Mouse (Mus musculus) E14TG2a.4 (cell line): ENCODE results near the gene 1700008O03Rik.
A peak's percentile ranks its signal among the peaks of the same experiment; 100 is the strongest.

Experiments
- H3K27me3 ChIP-seq: 2 replicates; pipeline ENCODE4 v1.6.1; 2014; ENCODE audit warnings: low read length, control low read depth; ENCODE audit not compliant: insufficient read depth
- H3K36me3 ChIP-seq: 2 replicates; pipeline ENCODE4 v1.6.1; 2014; ENCODE audit warnings: low read length, control low read depth; ENCODE audit not compliant: insufficient read depth
- H3K4me1 ChIP-seq: replicated peaks from 2 replicates; pipeline ENCODE4 v1.6.1; 2014; ENCODE audit warnings: low read depth, low read length, control low read depth
- H3K4me3 ChIP-seq: replicated peaks from 2 replicates; pipeline ENCODE4 v1.5.1; 2014; ENCODE audit warnings: mild to moderate bottlenecking, low read length
- H3K9me3 ChIP-seq: 2 replicates; pipeline ENCODE4 v1.6.1; 2014; ENCODE audit warnings: low read length, control low read depth
- CTCF ChIP-seq: conservative IDR thresholded peaks from 2 replicates; pipeline ENCODE4 v1.5.1; 2014; ENCODE audit warnings: low read length
- NANOG ChIP-seq: IDR thresholded peaks from 2 replicates; pipeline ENCODE4 v1.6.1; 2014; ENCODE audit warnings: borderline replicate concordance, low read length, mixed read lengths
- POU5F1 ChIP-seq: IDR thresholded peaks from 2 replicates; pipeline ENCODE4 v1.6.1; 2014; ENCODE audit warnings: low read length, borderline replicate concordance

1700008O03Rik gene

DNA sequence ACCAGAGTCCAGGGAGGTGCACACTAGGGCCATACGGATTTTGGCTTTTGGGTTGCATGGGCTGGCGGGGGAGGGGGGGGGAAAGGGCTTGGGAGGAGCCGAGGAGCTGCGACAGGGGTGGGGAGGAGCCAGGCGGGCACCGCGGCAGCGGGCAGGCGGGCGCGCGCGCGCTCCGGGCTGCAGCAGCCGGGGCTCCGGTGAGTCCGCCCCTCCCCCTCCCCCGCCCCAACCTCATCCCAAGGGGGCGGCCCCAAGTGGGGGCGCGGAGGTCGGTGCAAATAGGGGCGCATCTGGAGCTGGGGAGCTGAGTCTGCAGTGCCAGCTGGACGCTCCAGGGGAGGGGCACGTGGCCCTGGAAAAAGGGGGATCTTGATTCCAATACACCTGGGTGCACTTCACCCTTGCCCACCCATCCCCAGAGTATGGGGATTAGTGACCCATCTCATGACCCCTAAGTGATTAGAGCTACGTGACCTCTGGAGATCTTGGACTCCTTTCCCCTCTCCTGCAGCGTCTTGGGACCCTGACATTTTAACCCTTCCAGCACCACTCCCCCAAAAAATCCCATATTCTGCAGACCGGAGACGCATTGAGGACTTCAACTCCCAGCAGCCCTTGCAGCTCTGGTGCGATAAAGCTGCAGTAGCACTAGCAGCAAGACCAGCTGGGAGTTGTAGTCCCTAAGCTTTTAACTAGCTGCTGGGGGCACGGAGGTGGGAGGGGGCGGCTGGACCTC, 1.5 kb downstream of the 1700008O03Rik start, which contains the start of gene Syt3:
Gene Syt3 (plus strand): TSS at position 123 of the 736 bp plus-strand sequence.
- TF ChIP-seq CTCF (no peak), POU5F1 (no peak), NANOG (no peak)
- peaks cover 25% of the 10 kb centered on the region for H3K27me3 ChIP-seq
- H3K36me3 ChIP-seq, result peaks cover 11% of the 10 kb centered on the region; the same call in 1 of the 2 replicates
- peaks cover 35% of the 10 kb centered on the region for H3K4me1 ChIP-seq
- no peaks in the 10 kb centered on the region for H3K9me3 ChIP-seq
- H3K4me3 ChIP-seq, result peak within 1 kb of the TSS; percentile 81

DNA sequence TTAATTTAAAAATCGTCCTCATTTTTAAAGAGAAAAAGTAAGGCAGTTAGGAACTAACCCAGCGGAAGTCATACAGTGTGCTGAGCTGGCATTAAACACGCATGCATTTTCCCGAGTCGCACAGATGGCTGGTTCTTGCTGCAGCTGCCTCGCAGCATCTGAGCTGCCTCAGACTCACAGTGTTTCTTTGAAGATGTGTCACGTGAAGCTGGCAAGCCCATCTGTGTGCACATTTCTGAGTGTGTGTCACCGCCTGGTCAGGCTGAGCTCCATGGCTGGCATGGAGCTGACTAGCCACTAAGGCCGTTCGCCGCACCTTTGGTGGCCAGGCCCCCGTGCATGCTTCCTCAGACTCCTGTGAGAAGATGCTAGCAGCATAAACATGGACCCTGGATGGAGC, 3.1 kb downstream of the 1700008O03Rik start:
- no peak overlapping the region; the same call in 1 of the 2 replicates for H3K4me3 ChIP-seq
- no peak for TF ChIP-seq NANOG
- TF ChIP-seq POU5F1, result no peak
- no peak for TF ChIP-seq CTCF
- peaks cover 11% of the 10 kb centered on the region; the same call in 1 of the 2 replicates for H3K36me3 ChIP-seq
- H3K27me3 ChIP-seq, result peaks cover 18% of the 10 kb centered on the region
- H3K4me1 ChIP-seq, result peaks cover 43% of the 10 kb centered on the region
- H3K9me3 ChIP-seq, result no peaks in the 10 kb centered on the region

DNA sequence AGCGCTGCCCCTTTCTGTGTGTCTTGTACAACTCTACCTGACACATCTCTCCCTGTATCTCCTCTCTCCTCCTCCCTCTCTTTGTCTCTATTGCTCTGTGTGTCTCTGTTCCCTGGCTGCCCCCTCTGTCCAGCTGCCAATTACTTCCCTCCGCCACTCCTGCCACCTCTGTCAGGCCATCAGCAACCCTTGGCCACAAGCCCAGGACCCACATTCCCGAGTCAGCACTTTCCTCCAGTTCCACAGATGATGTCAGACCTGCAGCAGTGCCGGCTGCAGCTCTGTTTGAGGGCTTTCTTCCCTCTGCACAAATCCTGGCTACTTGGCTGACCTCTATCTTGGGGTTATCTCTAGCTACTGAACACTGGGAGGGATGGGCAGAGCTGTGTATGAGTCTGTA, 7.3 kb downstream of the 1700008O03Rik start:
- Histone ChIP-seq H3K36me3 (peaks cover 11% of the 10 kb centered on the region; the same call in 1 of the 2 replicates), H3K4me3 (no peak overlapping the region), H3K4me1 (peaks cover 57% of the 10 kb centered on the region), H3K27me3 (no peaks in the 10 kb centered on the region), H3K9me3 (no peaks in the 10 kb centered on the region)
- TF ChIP-seq POU5F1 (no peak), CTCF (no peak)

DNA sequence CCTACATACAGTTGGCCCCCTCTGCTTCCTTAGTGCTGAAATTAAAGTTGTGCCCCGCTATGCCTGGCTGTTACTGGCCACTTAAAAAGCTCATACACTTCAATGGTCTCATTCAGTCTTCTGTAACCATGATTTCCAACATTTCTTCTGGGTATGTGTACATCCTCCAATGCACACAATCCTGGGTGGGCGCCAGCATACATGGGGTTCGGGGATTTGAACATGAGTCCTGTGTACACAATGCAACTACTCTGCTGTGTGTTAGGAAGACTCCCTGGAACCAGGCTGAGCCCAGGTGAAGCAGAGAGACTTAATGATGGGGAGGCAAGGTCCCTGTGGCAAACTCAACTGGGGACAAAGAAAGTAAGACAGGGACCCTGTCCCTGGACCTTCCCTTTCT, 9.8 kb downstream of the 1700008O03Rik start:
- no peak for TF ChIP-seq POU5F1
- TF ChIP-seq NANOG, result no peak
- TF ChIP-seq CTCF, result no peak

DNA sequence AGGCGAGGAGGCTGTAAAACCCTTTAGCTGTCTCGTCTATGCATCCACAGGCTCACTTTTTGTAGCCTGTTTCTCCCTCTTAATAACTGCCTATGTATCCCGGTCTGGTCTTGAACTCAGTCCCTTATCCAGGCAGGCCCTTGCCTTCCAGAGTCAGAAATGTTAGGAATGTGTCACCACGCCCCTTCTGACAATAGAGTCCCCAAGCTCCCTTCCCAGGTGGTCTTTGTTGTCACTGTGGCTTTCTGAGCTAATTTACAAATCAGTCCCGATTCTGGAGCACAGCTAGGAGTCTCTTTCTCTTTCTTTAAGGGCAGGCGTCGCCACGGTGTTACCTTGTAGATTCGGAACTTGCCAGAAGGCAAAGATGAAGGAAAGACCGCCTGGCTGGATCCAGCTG, 10.4 kb downstream of the 1700008O03Rik start:
- Histone ChIP-seq H3K27me3 (no peaks in the 10 kb centered on the region), H3K9me3 (no peaks in the 10 kb centered on the region), H3K4me1 (peaks cover 62% of the 10 kb centered on the region), H3K36me3 (peaks cover 7% of the 10 kb centered on the region; the same call in 1 of the 2 replicates), H3K4me3 (peak overlapping the region; percentile 88)
- TF ChIP-seq POU5F1 (no peak), CTCF (no peak), NANOG (peak; percentile 64; the same call in 1 of the 2 replicates)

More for the DNA sequence above, 9.8 kb downstream of the 1700008O03Rik start:
- peaks cover 11% of the 10 kb centered on the region; the same call in 1 of the 2 replicates for H3K36me3 ChIP-seq
- peaks cover 62% of the 10 kb centered on the region for H3K4me1 ChIP-seq
- no peaks in the 10 kb centered on the region for H3K9me3 ChIP-seq
- peak overlapping the region; percentile 88; the same call in 1 of the 2 replicates for H3K4me3 ChIP-seq
- no peaks in the 10 kb centered on the region for H3K27me3 ChIP-seq

DNA sequence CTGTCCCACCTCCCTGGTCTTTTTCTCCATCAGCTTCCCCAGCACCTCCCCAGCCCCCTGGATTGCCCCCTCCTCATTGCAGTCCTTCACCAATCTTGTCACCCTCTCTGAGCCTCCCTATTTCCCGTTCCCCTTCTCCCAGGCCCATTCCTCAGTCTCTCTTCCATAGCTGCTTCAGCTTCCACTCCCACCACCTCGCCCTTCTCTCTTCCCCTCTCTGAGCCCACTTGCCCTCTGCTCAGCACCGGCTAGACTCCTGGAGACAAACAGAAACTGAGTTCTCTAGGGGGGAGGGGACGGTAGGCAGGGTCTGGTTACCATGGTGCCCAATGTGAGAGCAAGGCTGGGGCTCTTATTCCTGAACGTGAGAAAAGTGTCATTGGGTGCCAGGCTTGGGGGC, 10.9 kb downstream of the 1700008O03Rik start:
- no peaks in the 10 kb centered on the region for H3K9me3 ChIP-seq
- peaks cover 61% of the 10 kb centered on the region for H3K4me1 ChIP-seq
- no peaks in the 10 kb centered on the region for H3K27me3 ChIP-seq
- H3K4me3 ChIP-seq, result peak overlapping the region; percentile 88
- TF ChIP-seq CTCF (no peak), NANOG (no peak), POU5F1 (no peak)
- H3K36me3 ChIP-seq, result peaks cover 7% of the 10 kb centered on the region; the same call in 1 of the 2 replicates

DNA sequence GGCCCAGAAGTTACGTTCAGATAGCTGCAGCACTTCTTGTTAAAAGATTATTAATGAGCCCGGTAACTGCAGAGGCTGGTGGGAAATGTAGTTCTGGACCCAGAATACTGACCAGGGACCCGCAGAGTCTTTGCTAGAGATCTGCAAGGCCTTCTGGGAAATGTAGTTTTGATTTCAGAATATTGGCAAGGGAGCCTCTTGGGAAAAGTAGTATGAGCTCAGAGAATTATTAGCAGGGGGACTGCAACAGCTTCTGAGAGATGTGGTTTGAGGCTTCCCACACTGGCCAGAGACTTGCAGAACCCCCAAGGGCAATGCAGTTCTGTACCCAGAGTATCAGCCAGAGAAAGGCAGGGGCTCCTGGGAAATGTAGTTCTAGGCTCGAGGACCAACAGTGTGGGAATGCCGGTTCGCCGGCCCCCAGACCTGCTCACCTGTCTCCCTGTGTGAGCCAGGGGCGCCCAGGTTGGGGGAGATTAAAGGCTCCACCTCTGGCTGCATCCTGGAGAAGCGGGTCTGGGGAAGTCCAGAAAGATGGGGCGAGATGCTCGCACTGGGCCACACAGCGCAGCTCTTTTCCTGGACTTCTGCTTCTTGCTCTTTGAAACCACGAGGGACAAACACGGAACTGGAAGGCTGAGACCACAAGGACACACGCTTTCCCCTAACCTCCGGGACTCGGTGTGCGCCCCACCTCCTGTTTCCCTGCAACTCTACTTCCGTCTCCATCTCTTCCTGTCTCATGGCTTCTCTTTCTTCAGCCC, 11.5 kb downstream of the 1700008O03Rik start:
- 0 out of 2 replicates have a peak, but pooled peaks have one; percentile 3 for TF ChIP-seq NANOG
- TF ChIP-seq CTCF, result no peak
- TF ChIP-seq POU5F1, result no peak

DNA sequence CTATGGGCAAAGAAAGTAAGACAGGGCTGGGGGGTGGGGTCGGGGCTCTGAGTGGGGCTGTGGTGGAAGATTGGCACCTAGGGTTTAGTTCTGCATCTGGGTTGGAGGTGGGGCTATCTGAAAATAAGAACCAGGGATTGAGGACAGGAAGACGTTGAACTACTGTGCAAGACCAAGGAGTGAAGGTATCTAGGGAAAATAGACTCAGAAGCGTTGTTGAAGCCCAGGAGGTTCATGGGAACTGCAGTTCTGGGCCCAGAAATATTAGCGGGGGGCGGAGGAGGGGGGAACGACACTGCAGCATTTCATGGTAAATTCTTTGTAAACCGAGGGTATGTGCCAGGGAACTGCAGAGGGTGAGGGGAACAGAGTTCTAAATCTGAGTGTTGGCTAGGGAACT, 12.2 kb downstream of the 1700008O03Rik start:
- Histone ChIP-seq H3K36me3 (0 out of 2 replicates have a peak, but pooled peaks cover 4% of the 10 kb centered on the region), H3K4me1 (peaks cover 56% of the 10 kb centered on the region), H3K9me3 (no peaks in the 10 kb centered on the region), H3K4me3 (peak overlapping the region; percentile 88), H3K27me3 (no peaks in the 10 kb centered on the region)
- no peak for TF ChIP-seq CTCF
- no peak for TF ChIP-seq NANOG

More for the DNA sequence above, 11.5 kb downstream of the 1700008O03Rik start:
- H3K4me1 ChIP-seq, result peaks cover 58% of the 10 kb centered on the region
- 0 out of 2 replicates have a peak, but pooled peaks cover 4% of the 10 kb centered on the region for H3K36me3 ChIP-seq
- no peaks in the 10 kb centered on the region for H3K27me3 ChIP-seq
- H3K4me3 ChIP-seq, result peak overlapping the region; percentile 88
- no peaks in the 10 kb centered on the region for H3K9me3 ChIP-seq

DNA sequence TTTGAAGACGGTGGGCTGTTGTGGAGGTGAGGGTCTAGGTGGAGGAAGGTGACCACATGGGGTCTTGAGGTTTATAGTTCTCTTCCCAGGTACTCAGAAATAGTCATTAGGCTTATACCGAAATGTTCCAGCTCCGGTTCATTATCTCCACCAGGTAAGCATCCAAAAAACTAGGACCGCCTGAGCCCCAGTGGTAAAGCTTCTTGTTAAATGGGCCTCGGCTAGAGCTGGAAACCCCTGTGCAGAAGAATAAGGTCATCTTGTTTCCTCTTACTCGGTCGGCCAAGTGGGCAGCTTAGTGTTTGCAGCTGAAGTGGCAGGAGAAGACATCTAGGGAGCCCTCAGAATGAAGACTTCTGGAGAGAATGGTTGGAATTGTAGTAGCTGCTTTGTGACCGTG, 12.9 kb downstream of the 1700008O03Rik start:
- Histone ChIP-seq H3K36me3 (0 out of 2 replicates have a peak, but pooled peaks cover 4% of the 10 kb centered on the region), H3K4me1 (peaks cover 50% of the 10 kb centered on the region), H3K4me3 (no peak overlapping the region), H3K9me3 (no peaks in the 10 kb centered on the region), H3K27me3 (no peaks in the 10 kb centered on the region)
- TF ChIP-seq POU5F1, result no peak
